Mouse (Mus musculus): ENCODE measurements around the gene Abhd12. TPM values are rescaled to one million over a fixed set of nuclear protein-coding genes. Genes with fewer than 3 reads are reported as not detected.

Abhd12 gene
- polyA plus RNA-seq, 1 experiment from 2014 or later = 60.1 TPM

GRCm38 (mm10) chr2:150904936-150905450, 452 bp upstream of the Abhd12 start, which contains the start of gene Gins1:
Gins1 (plus strand) TSS chr2:150905400.
- H3K4me2 ChIP-seq = peak within 1 kb of the TSS; percentile 82

GRCm38 (mm10) chr2:150902347-150902746, 2.2 kb downstream of the Abhd12 start:
- peaks cover 19% of the 10 kb centered on the region for H3K4me1 ChIP-seq
- H3K36me3 ChIP-seq (replicated peaks) = no peaks in the 10 kb centered on the region; the same call in 1 of the 2 replicates
- ATAC-seq (ENCODE audit: low FRiP score) = no peak
- 0 out of 2 replicates have a peak overlapping the region, but pooled peaks have one; percentile 1 for H3K4me2 ChIP-seq
- WGBS = 90% methylated on average over 8 of the region's 8 CpGs
- H3K9me3 ChIP-seq = no peaks in the 10 kb centered on the region
- H3K27me3 ChIP-seq = no peaks in the 10 kb centered on the region
- no peak overlapping the region for H3K4me3 ChIP-seq (replicated peaks)
- H3K9ac ChIP-seq = no peak overlapping the region
- no peak overlapping the region for H3K27ac ChIP-seq

More at GRCm38 (mm10) chr2:150904936-150905450, 452 bp upstream of the Abhd12 start, which contains the start of gene Gins1:
- no peaks in the 10 kb centered on the region; the same call in 1 of the 2 replicates for H3K36me3 ChIP-seq (replicated peaks)
- H3K27ac ChIP-seq = peak within 1 kb of the TSS; percentile 88
- no peaks in the 10 kb centered on the region for H3K27me3 ChIP-seq
- peak within 1 kb of the TSS; percentile 93 for H3K9ac ChIP-seq
- 42% methylated on average over 9 of the region's 9 CpGs for WGBS
- H3K9me3 ChIP-seq = no peaks in the 10 kb centered on the region
- H3K4me1 ChIP-seq = peaks cover 20% of the 10 kb centered on the region
- peak within 1 kb of the TSS; percentile 90 for H3K4me3 ChIP-seq (replicated peaks)
- no peak; the same call in 1 of the 2 replicates for ATAC-seq (ENCODE audit: low FRiP score)

- Histone ChIP-seq H3K27ac (no peak overlapping the region), H3K4me2 (no peak overlapping the region), H3K9me3 (no peaks in the 10 kb centered on the region), H3K4me1 (peaks cover 19% of the 10 kb centered on the region), H3K9ac (no peak overlapping the region), H3K4me3 (replicated peaks) (no peak overlapping the region), H3K36me3 (replicated peaks) (no peaks in the 10 kb centered on the region; the same call in 1 of the 2 replicates), H3K27me3 (no peaks in the 10 kb centered on the region)
- 94% methylated on average over 6 of the region's 6 CpGs for WGBS
- ATAC-seq (ENCODE audit: low FRiP score) = no peak
Observed at GRCm38 (mm10) chr2:150900341-150900740, 4.2 kb downstream of the Abhd12 start.

GRCm38 (mm10) chr2:150895691-150896252, 8.8 kb downstream of the Abhd12 start:
- H3K27ac ChIP-seq = no peak overlapping the region
- H3K4me1 ChIP-seq = no peaks in the 10 kb centered on the region
- no peak overlapping the region for H3K4me2 ChIP-seq
- H3K9me3 ChIP-seq = no peaks in the 10 kb centered on the region
- H3K4me3 ChIP-seq (replicated peaks) = no peak overlapping the region
- H3K9ac ChIP-seq = no peak overlapping the region
- ATAC-seq (ENCODE audit: low FRiP score) = no peak
- WGBS = 83% methylated on average over 7 of the region's 7 CpGs
- no peaks in the 10 kb centered on the region; the same call in 1 of the 2 replicates for H3K36me3 ChIP-seq (replicated peaks)
- no peaks in the 10 kb centered on the region for H3K27me3 ChIP-seq

GRCm38 (mm10) chr2:150894617-150895267, 9.8 kb downstream of the Abhd12 start:
- H3K36me3 ChIP-seq (replicated peaks) = no peaks in the 10 kb centered on the region
- no peak overlapping the region for H3K27ac ChIP-seq
- H3K4me3 ChIP-seq (replicated peaks) = no peak overlapping the region
- H3K4me1 ChIP-seq = no peaks in the 10 kb centered on the region
- 94% methylated on average over 2 of the region's 2 CpGs for WGBS
- H3K4me2 ChIP-seq = no peak overlapping the region
- no peak for ATAC-seq (ENCODE audit: low FRiP score)
- H3K27me3 ChIP-seq = no peaks in the 10 kb centered on the region
- H3K9me3 ChIP-seq = no peaks in the 10 kb centered on the region
- H3K9ac ChIP-seq = no peak overlapping the region

GRCm38 (mm10) chr2:150887370-150887769, 17.2 kb downstream of the Abhd12 start:
- Histone ChIP-seq H3K27ac (no peak overlapping the region), H3K9me3 (no peaks in the 10 kb centered on the region), H3K4me2 (no peak overlapping the region), H3K4me3 (replicated peaks) (no peak overlapping the region), H3K9ac (no peak overlapping the region), H3K4me1 (no peaks in the 10 kb centered on the region), H3K27me3 (no peaks in the 10 kb centered on the region), H3K36me3 (replicated peaks) (no peaks in the 10 kb centered on the region; the same call in 1 of the 2 replicates)
- no peak for ATAC-seq (ENCODE audit: low FRiP score)
- 83% methylated on average over 2 of the region's 2 CpGs for WGBS

- Histone ChIP-seq H3K4me1 (no peaks in the 10 kb centered on the region), H3K9me3 (no peaks in the 10 kb centered on the region), H3K27ac (no peak overlapping the region), H3K9ac (no peak overlapping the region), H3K4me3 (replicated peaks) (no peak overlapping the region), H3K27me3 (no peaks in the 10 kb centered on the region), H3K4me2 (no peak overlapping the region), H3K36me3 (replicated peaks) (no peaks in the 10 kb centered on the region; the same call in 1 of the 2 replicates)
- ATAC-seq (ENCODE audit: low FRiP score) = no peak
Observed at GRCm38 (mm10) chr2:150886315-150886714, 18.2 kb downstream of the Abhd12 start.

- H3K4me3 ChIP-seq (replicated peaks) = no peak overlapping the region
- WGBS = 84% methylated on average over 1 of the region's 1 CpGs
- no peak overlapping the region for H3K27ac ChIP-seq
- no peaks in the 10 kb centered on the region for H3K4me1 ChIP-seq
- no peak overlapping the region for H3K9ac ChIP-seq
- H3K4me2 ChIP-seq = no peak overlapping the region
- H3K36me3 ChIP-seq (replicated peaks) = no peaks in the 10 kb centered on the region; the same call in 1 of the 2 replicates
- no peaks in the 10 kb centered on the region for H3K9me3 ChIP-seq
- no peaks in the 10 kb centered on the region for H3K27me3 ChIP-seq
- no peak for ATAC-seq (ENCODE audit: low FRiP score)
Observed at GRCm38 (mm10) chr2:150885814-150886213, 18.7 kb downstream of the Abhd12 start.

GRCm38 (mm10) chr2:150884779-150885110, 19.8 kb downstream of the Abhd12 start:
- 89% methylated on average over 1 of the region's 1 CpGs for WGBS
- Histone ChIP-seq H3K27me3 (no peaks in the 10 kb centered on the region), H3K9ac (no peak overlapping the region), H3K4me3 (replicated peaks) (no peak overlapping the region), H3K4me2 (no peak overlapping the region), H3K9me3 (no peaks in the 10 kb centered on the region), H3K27ac (no peak overlapping the region), H3K4me1 (no peaks in the 10 kb centered on the region), H3K36me3 (replicated peaks) (no peaks in the 10 kb centered on the region; the same call in 1 of the 2 replicates)
- no peak for ATAC-seq (ENCODE audit: low FRiP score)

- Histone ChIP-seq H3K27ac (no peak overlapping the region), H3K4me1 (no peaks in the 10 kb centered on the region), H3K27me3 (no peaks in the 10 kb centered on the region), H3K9ac (no peak overlapping the region), H3K4me2 (no peak overlapping the region), H3K36me3 (replicated peaks) (no peaks in the 10 kb centered on the region; the same call in 1 of the 2 replicates), H3K9me3 (no peaks in the 10 kb centered on the region), H3K4me3 (replicated peaks) (no peak overlapping the region)
- WGBS = 89% methylated on average over 8 of the region's 8 CpGs
- no peak for ATAC-seq (ENCODE audit: low FRiP score)
Observed at GRCm38 (mm10) chr2:150884075-150884778, 20.3 kb downstream of the Abhd12 start.

GRCm38 (mm10) chr2:150877561-150877960, 27.0 kb downstream of the Abhd12 start:
- Histone ChIP-seq H3K4me3 (replicated peaks) (no peak overlapping the region), H3K9me3 (no peaks in the 10 kb centered on the region), H3K4me1 (no peaks in the 10 kb centered on the region), H3K9ac (no peak overlapping the region), H3K27ac (no peak overlapping the region), H3K4me2 (no peak overlapping the region), H3K36me3 (replicated peaks) (no peaks in the 10 kb centered on the region), H3K27me3 (no peaks in the 10 kb centered on the region)
- 89% methylated on average over 4 of the region's 4 CpGs for WGBS
- no peak for ATAC-seq (ENCODE audit: low FRiP score)

GRCm38 (mm10) chr2:150875226-150875625, 29.3 kb downstream of the Abhd12 start:
- Histone ChIP-seq H3K27me3 (no peaks in the 10 kb centered on the region), H3K9ac (no peak overlapping the region), H3K4me2 (no peak overlapping the region), H3K27ac (no peak overlapping the region), H3K9me3 (no peaks in the 10 kb centered on the region), H3K4me3 (replicated peaks) (no peak overlapping the region), H3K4me1 (no peaks in the 10 kb centered on the region), H3K36me3 (replicated peaks) (no peaks in the 10 kb centered on the region)
- no peak for ATAC-seq (ENCODE audit: low FRiP score)
- WGBS = 97% methylated on average over 1 of the region's 1 CpGs

Data from forebrain, embryonic 12.5 days (tissue).